Mouse (Mus musculus) erythroid progenitor cell, adult 5-6 weeks (primary cell): ENCODE measurements at regions not wholly inside any gene's neighbourhood (a gene's known extent, or its start where the extent isn't known, plus 50 kb on each side); places are given as distances from the start of the nearest gene placed in this dataset.

ENCODE experiments used
- ATAC-seq: replicated peaks from 2 replicates; pipeline ENCODE4 v1.8.0; 2016; ENCODE audit warnings: moderate number of reproducible peaks, mild to moderate bottlenecking, moderate TSS enrichment, inconsistent platforms; ENCODE audit not compliant: poor library complexity, low FRiP score, severe bottlenecking

DNA sequence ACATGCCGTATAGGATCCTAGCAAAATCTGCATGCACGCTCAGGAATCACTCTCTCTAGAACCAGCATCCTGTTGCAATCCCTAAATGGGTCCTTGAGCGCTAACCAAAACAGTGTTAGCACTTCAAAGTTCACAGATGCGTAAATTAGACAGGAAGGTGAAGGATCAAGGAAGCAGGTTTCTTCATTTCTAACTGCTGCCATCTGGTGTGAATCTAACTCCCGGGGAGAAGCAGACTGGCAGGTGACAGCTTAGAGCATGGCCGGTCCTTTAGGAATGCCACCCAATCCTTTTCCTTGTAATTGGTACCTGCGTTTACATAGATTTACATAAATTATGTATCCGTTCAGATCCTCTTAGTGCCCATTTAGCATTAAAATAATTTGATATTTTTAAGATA lies 206.2 kb downstream of the Mreg start:
- no peak for ATAC-seq

DNA sequence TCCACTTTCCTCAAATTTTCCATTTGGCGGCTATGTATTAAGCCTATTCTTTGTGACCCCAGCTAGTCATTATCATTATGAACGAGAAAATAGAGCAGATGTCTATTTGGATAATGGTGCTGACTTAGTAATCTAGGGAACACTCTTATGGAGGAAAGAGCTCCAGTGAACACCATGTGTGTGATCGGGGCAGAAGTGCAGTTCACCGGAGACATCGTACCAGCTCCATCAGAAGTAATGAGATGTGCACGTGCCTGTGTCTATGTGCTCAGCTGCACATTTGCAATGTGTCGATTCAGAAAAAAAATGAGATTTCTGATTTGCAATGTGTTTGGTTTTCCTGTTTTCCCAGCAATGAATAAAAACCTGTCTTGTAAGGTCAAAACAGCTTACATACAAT lies 206.6 kb downstream of the Mreg start:
- no peak for ATAC-seq

DNA sequence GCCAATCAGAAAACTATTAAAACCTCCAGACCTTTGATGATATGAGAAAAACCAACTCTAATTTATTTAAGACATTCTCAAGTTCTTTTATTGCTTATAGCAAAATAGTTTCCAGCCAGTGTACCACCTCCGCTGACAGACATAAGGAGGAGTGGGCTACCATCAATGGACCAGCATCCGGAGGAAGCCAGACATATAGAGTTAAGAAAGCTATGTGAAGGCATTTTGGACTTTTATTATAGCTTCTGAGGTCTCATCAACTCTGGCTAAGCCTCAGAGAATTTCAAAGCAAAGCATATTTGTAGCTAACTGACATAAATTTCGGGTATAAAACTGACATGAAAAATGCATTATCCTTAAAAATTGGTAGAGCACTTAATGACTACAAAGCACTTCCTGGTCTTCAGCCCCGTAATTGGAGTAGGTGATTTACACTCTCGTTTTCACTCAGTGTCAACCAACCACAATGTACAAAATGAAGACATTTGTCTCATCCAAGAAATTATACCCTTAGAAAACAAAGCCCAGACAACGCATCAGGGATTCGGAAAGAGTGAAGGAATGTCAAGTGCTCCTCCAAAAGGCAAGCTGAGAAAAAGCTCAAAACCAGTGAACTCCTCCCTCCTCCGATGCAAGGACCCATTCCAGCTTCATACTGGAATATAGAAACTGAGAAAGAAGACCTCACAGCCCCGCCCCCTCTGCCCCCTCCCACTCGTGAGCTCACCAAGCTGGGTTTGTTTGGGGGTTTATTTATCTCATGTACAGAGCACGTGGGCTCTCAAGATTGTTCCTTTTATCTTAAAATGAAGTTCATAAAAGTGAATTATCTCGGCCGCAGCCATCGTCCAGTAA lies 208.5 kb downstream of the Mreg start:
- ATAC-seq: no peak

- no peak for ATAC-seq
Observed at GRCm38 (mm10) chr1:72002471-72003116, 209.5 kb downstream of the Mreg start.

DNA sequence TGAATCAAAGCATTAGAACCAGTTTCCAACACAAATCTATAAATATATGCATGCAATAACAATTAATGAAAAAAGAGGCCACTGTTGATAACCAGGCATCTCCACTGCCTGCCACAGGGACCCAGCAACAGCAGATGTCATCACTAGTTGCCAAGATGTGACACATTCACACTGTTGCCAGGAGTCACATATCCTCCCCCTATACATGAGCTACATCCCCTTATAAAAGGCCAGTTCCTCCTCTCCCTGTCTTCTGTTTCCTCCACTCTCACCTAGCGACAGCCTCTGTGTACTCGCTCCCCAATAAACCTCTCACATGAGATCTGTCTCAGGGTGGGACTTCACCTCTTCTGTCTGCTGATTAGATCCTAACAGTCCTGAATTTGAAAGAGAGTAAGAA lies 211.4 kb downstream of the Mreg start:
- no peak for ATAC-seq

- no peak for ATAC-seq
Observed at GRCm38 (mm10) chr1:71996828-71997227, 215.3 kb downstream of the Mreg start.

GRCm38 (mm10) chr1:71996234-71996619 lies 215.9 kb downstream of the Mreg start:
- no peak for ATAC-seq

GRCm38 (mm10) chr1:71995573-71996233 lies 216.4 kb downstream of the Mreg start:
- ATAC-seq: no peak

GRCm38 (mm10) chr1:71990936-71991335 lies 221.2 kb downstream of the Mreg start:
- no peak for ATAC-seq

- ATAC-seq: no peak
Observed at GRCm38 (mm10) chr1:71988086-71988485, 224.0 kb downstream of the Mreg start.

DNA sequence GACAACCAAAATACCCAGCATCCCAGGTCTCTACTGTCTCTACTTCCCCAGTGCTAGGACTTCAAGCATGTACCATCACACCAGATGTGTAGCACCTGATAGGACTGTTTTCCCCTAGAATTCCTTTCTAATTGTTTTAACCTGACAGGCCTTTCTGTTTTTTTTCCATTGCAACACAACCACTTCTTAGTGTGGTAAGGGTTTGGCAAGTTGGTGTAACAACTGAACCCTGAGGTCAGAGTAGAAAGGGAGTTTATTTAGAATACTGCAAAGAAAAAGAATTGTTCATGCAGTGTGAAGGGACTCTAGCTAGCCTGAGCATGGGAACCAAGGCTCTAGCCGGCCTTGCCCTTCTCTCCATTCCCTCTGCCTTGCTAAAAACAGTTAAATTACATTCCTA lies 226.1 kb downstream of the Mreg start:
- ATAC-seq: no peak

GRCm38 (mm10) chr1:71983786-71984185 lies 228.3 kb downstream of the Mreg start:
- ATAC-seq: no peak

GRCm38 (mm10) chr1:71982423-71983262 lies 229.5 kb downstream of the Mreg start:
- no peak for ATAC-seq

DNA sequence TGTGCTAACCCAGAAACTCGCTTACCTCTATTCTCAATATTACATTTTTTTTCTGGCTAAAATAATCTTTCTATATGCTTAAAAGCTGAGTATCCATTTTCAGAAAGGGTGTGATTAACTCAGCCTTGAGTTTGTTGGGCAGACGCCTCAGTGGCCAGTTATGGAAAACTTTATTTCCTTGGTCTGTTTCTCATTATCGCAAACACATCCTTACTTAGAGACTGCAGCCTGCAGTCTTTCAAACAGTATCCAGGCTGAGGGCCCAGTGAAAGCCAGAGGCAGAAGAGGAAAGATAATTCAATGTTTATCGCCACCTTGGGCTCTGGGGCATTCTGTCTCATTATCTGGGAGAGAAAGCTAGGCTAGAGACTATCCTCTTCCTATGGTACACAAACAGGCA lies 231.5 kb downstream of the Mreg start:
- ATAC-seq: no peak

DNA sequence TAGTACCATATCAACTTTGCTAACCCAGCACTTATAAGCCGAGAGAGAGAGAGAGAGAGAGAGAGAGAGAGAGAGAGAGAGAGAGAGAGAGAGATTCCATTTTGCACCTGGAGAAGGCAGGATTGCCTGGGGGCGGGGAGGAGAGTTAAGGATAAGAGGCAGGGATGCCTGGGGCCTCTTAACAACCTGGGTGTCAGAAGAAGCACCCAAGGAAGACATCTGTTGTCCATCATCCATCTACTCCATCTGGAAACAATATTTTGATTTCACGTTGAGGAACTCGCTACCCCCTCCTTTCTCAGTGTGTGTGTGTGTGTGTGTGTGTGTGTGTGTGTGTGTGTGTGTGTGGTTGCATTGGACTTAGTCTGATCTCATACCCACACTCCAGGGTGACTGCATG lies 232.8 kb downstream of the Mreg start:
- ATAC-seq: no peak

GRCm38 (mm10) chr1:71977361-71977760 lies 234.7 kb downstream of the Mreg start:
- ATAC-seq: no peak

- ATAC-seq: no peak
Observed at GRCm38 (mm10) chr1:71974715-71975114, 237.4 kb downstream of the Mreg start.

DNA sequence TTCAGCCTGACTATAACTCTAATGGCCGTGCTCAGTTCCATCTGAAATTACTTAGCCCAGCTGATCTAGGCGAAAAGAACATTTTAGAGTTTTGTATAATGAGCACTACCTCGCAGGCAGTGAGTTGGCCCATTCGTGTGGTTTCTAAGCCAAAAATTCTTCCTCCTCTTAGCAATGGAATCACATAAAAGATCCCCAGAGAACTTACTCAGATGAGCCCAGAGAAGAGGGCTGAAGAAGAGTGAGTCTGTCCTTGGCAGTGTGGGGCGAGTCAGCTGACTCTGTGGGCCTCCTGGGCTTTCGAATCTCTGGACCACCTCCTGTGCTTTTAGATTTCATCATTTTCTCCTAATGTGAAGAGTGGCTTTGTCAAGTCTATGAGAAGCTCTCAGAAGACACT lies 240.2 kb downstream of the Mreg start:
- no peak for ATAC-seq

DNA sequence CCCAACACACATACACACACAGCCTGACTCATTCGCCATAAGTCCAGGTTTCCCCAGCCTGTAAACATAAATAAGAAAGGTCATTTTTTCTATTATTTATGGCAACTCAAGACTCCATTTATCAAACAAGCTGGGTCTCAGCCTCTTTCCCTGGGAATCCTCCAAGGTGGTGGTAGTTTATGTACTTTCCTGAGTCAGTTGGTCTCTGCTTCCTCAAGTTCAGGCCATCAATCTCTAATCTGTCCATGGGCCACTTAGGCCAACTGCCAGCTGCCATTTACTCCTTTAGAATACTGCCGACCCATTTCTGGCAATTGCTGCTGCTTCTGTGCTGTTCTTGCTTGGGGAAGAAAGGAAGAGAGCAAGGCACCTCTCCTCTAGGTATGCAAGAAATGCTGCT lies 241.3 kb downstream of the Mreg start:
- ATAC-seq: no peak

GRCm38 (mm10) chr1:71967574-71968104 lies 244.5 kb downstream of the Mreg start:
- ATAC-seq: no peak
